Mouse (Mus musculus): ENCODE measurements at regions not wholly inside any gene's neighbourhood (a gene's known extent, or its start where the extent isn't known, plus 50 kb on each side); places are given as distances from the start of the nearest gene placed in this dataset.

DNA sequence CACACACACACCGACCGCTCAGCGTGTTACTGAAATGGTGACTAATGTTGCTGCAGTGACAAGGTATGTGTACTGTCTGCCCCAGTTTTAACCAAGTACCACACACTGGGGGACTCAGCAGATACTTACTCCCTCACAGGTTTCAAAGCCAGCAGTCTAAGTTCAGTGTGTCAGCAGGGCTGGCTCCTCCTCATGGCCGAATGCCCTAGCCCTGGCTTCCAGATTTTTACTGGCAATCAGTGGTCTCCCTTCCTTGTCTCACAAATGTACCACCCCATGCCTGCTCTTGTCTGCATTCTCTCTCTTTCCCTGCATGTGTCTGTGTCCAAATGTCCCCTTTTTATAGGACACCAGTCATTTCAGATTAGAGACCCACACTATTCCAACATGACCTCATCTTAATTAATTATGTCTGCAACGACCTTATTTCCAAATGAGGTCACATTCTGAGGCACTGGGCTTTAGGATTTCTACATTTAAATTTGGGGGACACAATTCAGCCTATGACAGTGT lies 114.7 kb downstream of the Uri1 start:
- WGBS: 78% methylated on average over 5 of the region's 5 CpGs
- Histone ChIP-seq H3K4me3 (ENCODE audit: low read length) (no peak overlapping the region), H3K27ac (no peak overlapping the region), H3K36me3 (ENCODE audit: insufficient read depth, low read length) (no peaks in the 10 kb centered on the region), H3K4me1 (ENCODE audit: insufficient read depth, low read length) (no peaks in the 10 kb centered on the region), H3K27me3 (ENCODE audit: insufficient read depth, low read length) (no peaks in the 10 kb centered on the region), H3K9me3 (ENCODE audit: low read length) (no peaks in the 10 kb centered on the region), H3K4me2 (ENCODE audit: low read depth, low read length) (no peak overlapping the region), H3K9ac (replicated peaks; ENCODE audit: low read length) (no peak overlapping the region)
- TF ChIP-seq CTCF (IDR thresholded peaks at IDR 0.05; ENCODE audit: low read depth): no peak
- no peak for ATAC-seq
- no peak for DNase-seq (ENCODE audit: low spot score)

- no peak overlapping the region for H3K4me3 ChIP-seq (ENCODE audit: low read length)
- DNase-seq (ENCODE audit: low spot score) (peak; percentile 41), ATAC-seq (no peak)
- no peaks in the 10 kb centered on the region for H3K4me1 ChIP-seq (ENCODE audit: insufficient read depth, low read length)
- H3K9ac ChIP-seq (replicated peaks; ENCODE audit: low read length): no peak overlapping the region
- TF ChIP-seq CTCF (IDR thresholded peaks at IDR 0.05; ENCODE audit: low read depth): peak; percentile 76
- no peaks in the 10 kb centered on the region for H3K36me3 ChIP-seq (ENCODE audit: insufficient read depth, low read length)
- H3K27me3 ChIP-seq (ENCODE audit: insufficient read depth, low read length): no peaks in the 10 kb centered on the region
- no peaks in the 10 kb centered on the region for H3K9me3 ChIP-seq (ENCODE audit: low read length)
- H3K4me2 ChIP-seq (ENCODE audit: low read depth, low read length): no peak overlapping the region
- 83% methylated on average over 6 of the region's 6 CpGs for WGBS
- H3K27ac ChIP-seq: no peak overlapping the region
These were observed 120.4 kb upstream of the Zfp536 start for GRCm38 (mm10) chr7:37893885-37894284.

DNA sequence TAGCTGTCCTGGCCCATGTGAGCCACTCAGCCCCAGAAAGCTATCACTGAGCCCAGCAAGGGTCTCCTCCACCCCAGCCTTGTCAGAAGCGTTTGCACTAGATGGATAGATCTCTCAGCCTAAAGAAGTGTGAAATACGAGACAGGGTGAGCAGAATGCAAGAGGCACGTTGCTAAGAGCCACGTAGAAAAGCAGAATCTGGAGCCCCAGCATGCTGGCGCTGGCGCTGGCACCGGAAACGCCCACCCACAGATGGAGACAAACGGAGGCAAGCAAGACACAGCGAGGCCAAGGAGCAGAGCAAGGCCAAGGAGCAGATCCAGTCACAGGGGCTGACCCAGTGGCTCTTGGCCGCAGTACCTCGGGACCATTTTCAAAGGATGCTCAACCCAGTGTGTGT lies 100.9 kb upstream of the Zfp536 start:
- Histone ChIP-seq H3K27ac (no peak overlapping the region), H3K4me3 (ENCODE audit: low read length) (no peak overlapping the region), H3K9ac (replicated peaks; ENCODE audit: low read length) (no peak overlapping the region), H3K4me2 (ENCODE audit: low read depth, low read length) (no peak overlapping the region), H3K27me3 (ENCODE audit: insufficient read depth, low read length) (no peaks in the 10 kb centered on the region), H3K4me1 (ENCODE audit: insufficient read depth, low read length) (no peaks in the 10 kb centered on the region), H3K9me3 (ENCODE audit: low read length) (no peaks in the 10 kb centered on the region), H3K36me3 (ENCODE audit: insufficient read depth, low read length) (no peaks in the 10 kb centered on the region)
- no peak for TF ChIP-seq CTCF (IDR thresholded peaks at IDR 0.05; ENCODE audit: low read depth)
- peak; percentile 4 for DNase-seq (ENCODE audit: low spot score)
- 46% methylated on average over 12 of the region's 12 CpGs for WGBS
- ATAC-seq: no peak

DNA sequence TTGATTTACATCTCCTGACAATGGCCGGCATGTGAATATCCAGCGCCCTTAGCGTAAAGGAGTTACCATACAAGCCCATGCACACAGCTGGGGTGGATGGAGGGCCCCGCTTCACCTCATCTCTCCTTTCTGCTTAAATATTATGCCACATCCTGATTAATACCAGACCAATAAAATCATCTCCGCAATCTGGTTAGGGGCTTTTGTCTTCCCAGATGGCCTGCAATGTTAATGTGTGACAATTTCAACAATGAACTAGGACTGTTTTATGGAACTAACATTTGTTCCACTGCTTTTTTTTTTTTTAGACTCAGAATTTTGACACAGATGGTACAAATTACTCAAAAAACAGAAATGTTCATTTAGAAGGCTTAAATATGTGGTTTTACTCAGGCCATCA lies 97.5 kb upstream of the Zfp536 start:
- no peaks in the 10 kb centered on the region for H3K27me3 ChIP-seq (ENCODE audit: insufficient read depth, low read length)

GRCm38 (mm10) chr7:37866468-37866867 lies 93.0 kb upstream of the Zfp536 start:
- no peak for TF ChIP-seq CTCF (IDR thresholded peaks at IDR 0.05; ENCODE audit: low read depth)
- DNase-seq (ENCODE audit: low spot score): no peak
- Histone ChIP-seq H3K27ac (no peak overlapping the region), H3K36me3 (ENCODE audit: insufficient read depth, low read length) (no peaks in the 10 kb centered on the region), H3K4me2 (ENCODE audit: low read depth, low read length) (no peak overlapping the region), H3K9me3 (ENCODE audit: low read length) (no peaks in the 10 kb centered on the region), H3K27me3 (ENCODE audit: insufficient read depth, low read length) (no peaks in the 10 kb centered on the region), H3K9ac (replicated peaks; ENCODE audit: low read length) (no peak overlapping the region), H3K4me1 (ENCODE audit: insufficient read depth, low read length) (no peaks in the 10 kb centered on the region), H3K4me3 (ENCODE audit: low read length) (no peak overlapping the region)
- WGBS: 55% methylated on average over 1 of the region's 1 CpGs
- ATAC-seq: no peak

More for the DNA sequence above, 97.5 kb upstream of the Zfp536 start:
- Histone ChIP-seq H3K27ac (no peak overlapping the region), H3K4me3 (ENCODE audit: low read length) (no peak overlapping the region), H3K4me2 (ENCODE audit: low read depth, low read length) (no peak overlapping the region), H3K36me3 (ENCODE audit: insufficient read depth, low read length) (no peaks in the 10 kb centered on the region), H3K4me1 (ENCODE audit: insufficient read depth, low read length) (no peaks in the 10 kb centered on the region), H3K9ac (replicated peaks; ENCODE audit: low read length) (no peak overlapping the region), H3K9me3 (ENCODE audit: low read length) (no peaks in the 10 kb centered on the region)
- 65% methylated on average over 5 of the region's 5 CpGs for WGBS
- no peak for TF ChIP-seq CTCF (IDR thresholded peaks at IDR 0.05; ENCODE audit: low read depth)
- no peak for DNase-seq (ENCODE audit: low spot score)
- ATAC-seq: no peak

GRCm38 (mm10) chr7:37851471-37851870 lies 78.0 kb upstream of the Zfp536 start:
- WGBS: 76% methylated on average over 5 of the region's 5 CpGs
- Histone ChIP-seq H3K4me2 (ENCODE audit: low read depth, low read length) (no peak overlapping the region), H3K27ac (no peak overlapping the region), H3K4me1 (ENCODE audit: insufficient read depth, low read length) (no peaks in the 10 kb centered on the region), H3K36me3 (ENCODE audit: insufficient read depth, low read length) (no peaks in the 10 kb centered on the region), H3K9ac (replicated peaks; ENCODE audit: low read length) (no peak overlapping the region), H3K9me3 (ENCODE audit: low read length) (no peaks in the 10 kb centered on the region), H3K4me3 (ENCODE audit: low read length) (no peak overlapping the region), H3K27me3 (ENCODE audit: insufficient read depth, low read length) (no peaks in the 10 kb centered on the region)
- no peak for ATAC-seq
- no peak for TF ChIP-seq CTCF (IDR thresholded peaks at IDR 0.05; ENCODE audit: low read depth)
- no peak for DNase-seq (ENCODE audit: low spot score)

DNA sequence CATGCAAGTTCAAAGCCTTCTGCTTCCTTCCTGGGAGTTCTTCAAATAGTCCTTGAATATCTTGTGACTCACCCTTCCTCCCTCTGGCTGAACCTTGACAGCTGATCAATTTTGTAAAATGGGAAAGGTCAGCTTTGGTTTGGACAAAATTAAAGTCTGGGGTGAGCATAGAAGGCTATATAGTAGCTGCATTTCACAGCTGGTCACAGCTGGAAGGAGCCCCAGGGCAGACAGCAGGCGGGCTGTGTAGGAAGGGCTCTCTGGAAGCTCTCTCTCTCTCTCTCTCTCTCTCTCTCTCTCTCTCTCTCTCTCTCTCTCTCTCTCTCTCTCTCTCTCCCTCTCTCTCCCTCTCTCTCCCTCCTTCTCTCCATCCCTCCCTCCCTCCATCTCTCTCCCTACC lies 71.8 kb upstream of the Zfp536 start:
- H3K4me1 ChIP-seq (ENCODE audit: insufficient read depth, low read length): peaks cover 9% of the 10 kb centered on the region; the same call in 1 of the 2 replicates
- H3K27me3 ChIP-seq (ENCODE audit: insufficient read depth, low read length): no peaks in the 10 kb centered on the region
- 50% methylated on average over 1 of the region's 1 CpGs for WGBS
- no peaks in the 10 kb centered on the region for H3K36me3 ChIP-seq (ENCODE audit: insufficient read depth, low read length)
- no peak overlapping the region for H3K4me2 ChIP-seq (ENCODE audit: low read depth, low read length)
- H3K4me3 ChIP-seq (ENCODE audit: low read length): no peak overlapping the region
- ATAC-seq: no peak
- DNase-seq (ENCODE audit: low spot score): no peak
- TF ChIP-seq CTCF (IDR thresholded peaks at IDR 0.05; ENCODE audit: low read depth): no peak
- H3K27ac ChIP-seq: no peak overlapping the region
- no peaks in the 10 kb centered on the region for H3K9me3 ChIP-seq (ENCODE audit: low read length)
- H3K9ac ChIP-seq (replicated peaks; ENCODE audit: low read length): no peak overlapping the region

All from hindbrain, postnatal 0 days (tissue).